Mouse (Mus musculus) myocyte (in vitro differentiated cells): ENCODE data around the gene Wsb1. TPM values are rescaled to one million over a fixed set of nuclear protein-coding genes. Genes with fewer than 3 reads are reported as not detected.
"Not testable (repeated sequence)": the region's sequence is repeated elsewhere in the genome, so short reads cannot be mapped to it uniquely, and the experiment has no call there.

Source experiments
- H3K27me3 ChIP-seq: one replicate; pipeline ENCODE4 v1.6.1; 2011; ENCODE audit not compliant: control insufficient read depth, insufficient read depth, insufficient read length
- H3K36me3 ChIP-seq: one replicate; pipeline ENCODE4 v1.6.1; 2011; ENCODE audit not compliant: control insufficient read depth, insufficient read depth
- H3K4me2 ChIP-seq: one replicate; pipeline ENCODE4 v1.6.1; 2011; ENCODE audit warnings: low read depth, control low read depth
- H3K4me3 ChIP-seq: one replicate; pipeline ENCODE4 v1.5.1; 2011; ENCODE audit warnings: mild to moderate bottlenecking, control low read depth, moderate library complexity
- H3K79me2 ChIP-seq: one replicate; pipeline ENCODE4 v1.6.1; 2011; ENCODE audit not compliant: control insufficient read depth, insufficient read depth
- H3ac ChIP-seq: one replicate; pipeline ENCODE4 v1.6.1; 2011; ENCODE audit not compliant: control insufficient read depth, insufficient read length
- CEBPB ChIP-seq: IDR thresholded peaks from 2 replicates; pipeline ENCODE4 v1.6.1; 2011; ENCODE audit warnings: mild to moderate bottlenecking, moderate library complexity; ENCODE audit not compliant: poor library complexity, insufficient read depth, severe bottlenecking
- E2F4 ChIP-seq: IDR thresholded peaks from one replicate; pipeline ENCODE4 v1.6.1; 2011; ENCODE audit warnings: mild to moderate bottlenecking, control low read depth, moderate library complexity; ENCODE audit not compliant: insufficient read depth
- MAX ChIP-seq: IDR thresholded peaks from one replicate; pipeline ENCODE4 v1.6.1; 2011; ENCODE audit warnings: low read depth, mild to moderate bottlenecking, control low read depth
- MYOD1 ChIP-seq, 3 experiments: IDR thresholded peaks; one replicate each; pipeline ENCODE4 v1.6.1; 2011; ENCODE audit warnings: control low read depth in 2 of 3, low read depth in 2 of 3, mild to moderate bottlenecking in 2 of 3, moderate library complexity in 1 of 3; ENCODE audit not compliant: insufficient read length in 2 of 3, control insufficient read depth in 1 of 3
- MYOG ChIP-seq, 3 experiments: IDR thresholded peaks; one replicate each; pipeline ENCODE4 v1.6.1; 2011; ENCODE audit warnings: control low read depth in 2 of 3, low read depth in 2 of 3, mild to moderate bottlenecking in 2 of 3; ENCODE audit not compliant: insufficient read length in 2 of 3, control insufficient read depth in 1 of 3, insufficient read depth in 1 of 3
- POLR2A ChIP-seq: IDR thresholded peaks from one replicate; pipeline ENCODE4 v1.6.1; 2011; ENCODE audit warnings: low read depth, mild to moderate bottlenecking, control low read depth, moderate library complexity; ENCODE audit not compliant: insufficient read length
- POLR2AphosphoS2 ChIP-seq: IDR thresholded peaks from one replicate; pipeline ENCODE4 v1.6.1; 2011; ENCODE audit warnings: low read depth, control low read depth; ENCODE audit not compliant: insufficient read length
- REST ChIP-seq: IDR thresholded peaks from one replicate; pipeline ENCODE4 v1.6.1; 2011; ENCODE audit warnings: mild to moderate bottlenecking, control low read depth, moderate library complexity; ENCODE audit not compliant: insufficient read depth, insufficient read length
- SRF ChIP-seq: IDR thresholded peaks from one replicate; pipeline ENCODE4 v1.6.1; 2011; ENCODE audit warnings: low read depth; ENCODE audit not compliant: control insufficient read depth, insufficient read length
- TCF12 ChIP-seq: IDR thresholded peaks from one replicate; pipeline ENCODE4 v1.6.1; 2011; ENCODE audit warnings: mild to moderate bottlenecking, control low read depth; ENCODE audit not compliant: poor library complexity, insufficient read depth, severe bottlenecking
- TCF3 ChIP-seq: IDR thresholded peaks from one replicate; pipeline ENCODE4 v1.6.1; 2011; ENCODE audit warnings: low read depth, control low read depth; ENCODE audit not compliant: insufficient read length
- USF1 ChIP-seq: IDR thresholded peaks from one replicate; pipeline ENCODE4 v1.6.1; 2011; ENCODE audit warnings: low read depth, mild to moderate bottlenecking, control low read depth, moderate library complexity
- polyA plus RNA-seq: library from polyadenylated mRNA; unstranded; fragments of >200 nt; fragmentation: generic; extraction: Trizol; gene quantifications from one replicate; pipeline ENCODE4 v1.2.1, GENCODE M21; 2012; ENCODE audit warnings: missing spikeins

The Wsb1 gene
- 35.1 TPM for polyA plus RNA-seq

DNA sequence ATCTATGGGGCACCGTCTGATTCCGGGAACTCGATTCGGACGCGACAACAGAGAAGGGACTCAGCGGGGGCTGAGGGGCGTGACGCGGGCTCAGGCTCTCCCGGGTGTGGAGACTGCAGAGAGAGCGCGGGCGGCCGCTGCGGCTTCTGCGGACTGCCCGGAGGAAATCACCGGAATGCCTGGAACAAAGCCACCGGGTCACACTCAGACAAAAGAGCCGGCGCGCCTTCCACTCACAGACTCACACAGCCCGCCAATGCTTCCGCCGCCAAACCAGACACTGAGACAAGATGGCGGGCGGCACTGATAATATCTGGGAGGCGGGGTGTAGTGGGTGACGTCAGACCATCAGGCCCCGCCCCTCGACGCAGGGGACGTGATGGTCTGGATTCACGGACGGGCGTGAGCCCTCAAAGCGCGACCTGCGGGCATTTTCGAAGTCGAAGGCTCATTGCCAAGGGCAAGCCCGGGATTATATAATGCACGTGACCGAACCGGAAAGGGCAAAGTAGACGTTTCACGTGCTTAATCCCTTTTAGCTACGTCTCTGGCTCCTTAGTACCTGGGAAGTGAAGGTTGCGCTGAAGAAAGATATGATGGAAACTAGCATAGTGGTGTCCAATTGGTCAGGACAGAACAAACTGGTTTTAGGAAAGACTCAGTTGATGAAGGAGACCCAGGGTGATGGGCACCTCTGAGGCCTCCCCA lies at the start of gene Wsb1:
Wsb1 (minus strand) TSS at position 281 of the 708 bp plus-strand sequence.
- Histone ChIP-seq H3K4me2 (peak within 1 kb of the TSS; percentile 93), H3K27me3 (no peaks in the 10 kb centered on the region), H3K36me3 (peaks cover 22% of the 10 kb centered on the region), H3K4me3 (peak within 1 kb of the TSS; percentile 96), H3ac (peak within 1 kb of the TSS; percentile 90), H3K79me2 (peaks cover 47% of the 10 kb centered on the region)
- TF ChIP-seq TCF12: no peak
- TF ChIP-seq POLR2AphosphoS2: peak; percentile 99
- TF ChIP-seq MYOD1 (IDR thresholded peaks at IDR 0.05; ENCODE audit: control insufficient read depth in 1 of 3, insufficient read length in 2 of 3, low read depth in 2 of 3): no peak
- peak; percentile 30 for TF ChIP-seq SRF
- no peak for TF ChIP-seq TCF3
- TF ChIP-seq E2F4: peak; percentile 36
- TF ChIP-seq MYOG (IDR thresholded peaks at IDR 0.05; ENCODE audit: control insufficient read depth in 1 of 3, insufficient read depth in 1 of 3, insufficient read length in 2 of 3, low read depth in 2 of 3): peak in 1 of 3 experiments; percentile 9
- TF ChIP-seq POLR2A: peak; percentile 100
- no peak for TF ChIP-seq REST
- no peak for TF ChIP-seq CEBPB
- TF ChIP-seq USF1: no peak
- peak; percentile 48 for TF ChIP-seq MAX

GRCm38 (mm10) chr11:79304245-79304644 lies 49.8 kb upstream of the Wsb1 start:
- not testable (repeated sequence) for H3K36me3 ChIP-seq, H3K79me2 ChIP-seq, H3K4me2 ChIP-seq, H3K27me3 ChIP-seq, H3ac ChIP-seq, H3K4me3 ChIP-seq

DNA sequence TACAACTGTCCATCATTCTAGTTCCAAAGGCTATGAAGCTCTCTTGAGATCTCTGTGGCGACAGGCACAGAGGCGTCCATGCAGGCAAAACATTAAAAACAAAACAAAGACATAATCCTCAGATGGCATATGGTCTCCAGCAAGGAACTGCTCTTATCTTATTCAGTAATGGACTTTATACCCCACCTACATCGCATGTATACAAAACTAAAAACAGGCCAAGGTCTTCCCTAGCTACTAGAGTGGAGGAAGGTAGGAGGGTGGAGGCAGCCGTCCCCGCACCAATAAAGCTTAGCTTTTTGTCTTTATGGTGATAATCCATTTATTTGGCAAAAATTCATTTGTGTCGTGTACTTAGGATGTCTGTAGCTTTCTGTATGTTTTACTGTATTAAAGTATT lies 48.6 kb upstream of the Wsb1 start:
- Histone ChIP-seq H3K4me3 (no peak overlapping the region), H3K36me3 (no peaks in the 10 kb centered on the region), H3ac (no peak overlapping the region), H3K4me2 (no peak overlapping the region), H3K79me2 (no peaks in the 10 kb centered on the region), H3K27me3 (no peaks in the 10 kb centered on the region)
- TF ChIP-seq MAX (no peak), E2F4 (no peak), USF1 (no peak), POLR2AphosphoS2 (no peak), SRF (no peak), TCF3 (no peak)

GRCm38 (mm10) chr11:79299719-79300431 lies 45.4 kb upstream of the Wsb1 start:
- H3K4me2 ChIP-seq: no peak overlapping the region
- H3K36me3 ChIP-seq: no peaks in the 10 kb centered on the region
- H3K79me2 ChIP-seq: no peaks in the 10 kb centered on the region
- no peaks in the 10 kb centered on the region for H3K27me3 ChIP-seq
- H3ac ChIP-seq: no peak overlapping the region
- TF ChIP-seq USF1 (no peak), MYOG (IDR thresholded peaks at IDR 0.05; ENCODE audit: control insufficient read depth in 1 of 3, insufficient read depth in 1 of 3, insufficient read length in 2 of 3, low read depth in 2 of 3) (no peak), MYOD1 (IDR thresholded peaks at IDR 0.05; ENCODE audit: control insufficient read depth in 1 of 3, insufficient read length in 2 of 3, low read depth in 2 of 3) (no peak), MAX (no peak), REST (no peak), E2F4 (no peak), CEBPB (no peak), SRF (no peak), TCF12 (no peak), POLR2A (no peak), TCF3 (no peak), POLR2AphosphoS2 (no peak)
- no peak overlapping the region for H3K4me3 ChIP-seq

- Histone ChIP-seq H3K36me3 (no peaks in the 10 kb centered on the region), H3K79me2 (no peaks in the 10 kb centered on the region), H3K4me3 (no peak within 1 kb of the TSS), H3ac (no peak within 1 kb of the TSS), H3K4me2 (no peak within 1 kb of the TSS), H3K27me3 (no peaks in the 10 kb centered on the region)
- TF ChIP-seq REST: no peak
- no peak for TF ChIP-seq TCF3
- TF ChIP-seq USF1: no peak
- no peak for TF ChIP-seq SRF
- no peak for TF ChIP-seq MYOD1 (IDR thresholded peaks at IDR 0.05; ENCODE audit: control insufficient read depth in 1 of 3, insufficient read length in 2 of 3, low read depth in 2 of 3)
- no peak for TF ChIP-seq CEBPB
- no peak for TF ChIP-seq MAX
- no peak for TF ChIP-seq TCF12
- TF ChIP-seq POLR2A: no peak
- no peak for TF ChIP-seq POLR2AphosphoS2
- TF ChIP-seq MYOG (IDR thresholded peaks at IDR 0.05; ENCODE audit: control insufficient read depth in 1 of 3, insufficient read depth in 1 of 3, insufficient read length in 2 of 3, low read depth in 2 of 3): no peak
- TF ChIP-seq E2F4: no peak
Observed at GRCm38 (mm10) chr11:79296856-79297491, 42.5 kb upstream of the Wsb1 start, which contains the start of gene Gm9964. Gene Gm9964, minus strand, starts transcription at chr11:79296906.
